Mouse (Mus musculus) urinary bladder, postnatal 36 days (tissue): ENCODE data around the gene Sel1l3.

Source experiments
- DNase-seq, 2 experiments: peaks; one replicate each; pipeline ENCODE4 v3.0.0; 2022; ENCODE audit warnings: low spot score in 2 of 2, mixed read lengths in 1 of 2

The Sel1l3 gene

DNA sequence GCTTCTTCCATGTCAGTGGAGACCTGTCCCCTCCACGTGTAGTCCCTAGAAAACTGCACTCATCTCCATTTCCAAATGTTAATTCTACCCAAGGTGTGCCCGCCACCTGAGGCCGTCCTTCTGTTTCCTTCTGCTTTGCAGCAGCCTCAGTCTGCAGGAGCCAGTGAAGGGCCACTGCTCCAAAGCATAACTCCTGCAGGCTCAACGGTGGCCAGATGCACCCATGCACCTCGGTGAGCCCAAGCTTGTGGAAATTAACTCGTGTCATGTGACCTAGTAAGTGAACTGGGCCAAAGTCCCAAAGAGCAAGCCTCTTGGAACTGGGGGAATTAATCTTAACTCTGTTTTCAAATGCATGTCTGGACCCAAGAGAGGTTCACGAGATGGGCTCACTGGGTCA is 40.8 kb downstream of the Sel1l3 start:
- DNase-seq: no peak

DNA sequence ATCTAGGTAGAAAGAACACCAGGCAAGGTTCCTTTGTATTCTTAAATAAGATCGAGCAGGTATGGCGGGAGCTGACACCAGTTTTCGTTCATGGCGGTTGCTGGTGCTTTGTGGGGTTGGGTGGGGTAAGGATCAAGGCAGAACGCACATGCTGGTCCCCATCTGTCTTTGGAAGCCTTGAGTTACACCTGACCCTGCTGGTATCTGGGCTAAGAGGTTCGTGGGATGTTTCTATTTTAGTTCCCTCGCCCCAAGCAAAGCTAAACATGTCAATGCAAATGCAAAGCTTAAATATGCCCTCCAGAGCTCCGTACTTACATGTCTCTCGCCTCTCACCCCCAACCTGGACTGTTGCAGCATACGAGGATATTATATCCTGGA is 41.5 kb downstream of the Sel1l3 start:
- DNase-seq: no peak

DNA sequence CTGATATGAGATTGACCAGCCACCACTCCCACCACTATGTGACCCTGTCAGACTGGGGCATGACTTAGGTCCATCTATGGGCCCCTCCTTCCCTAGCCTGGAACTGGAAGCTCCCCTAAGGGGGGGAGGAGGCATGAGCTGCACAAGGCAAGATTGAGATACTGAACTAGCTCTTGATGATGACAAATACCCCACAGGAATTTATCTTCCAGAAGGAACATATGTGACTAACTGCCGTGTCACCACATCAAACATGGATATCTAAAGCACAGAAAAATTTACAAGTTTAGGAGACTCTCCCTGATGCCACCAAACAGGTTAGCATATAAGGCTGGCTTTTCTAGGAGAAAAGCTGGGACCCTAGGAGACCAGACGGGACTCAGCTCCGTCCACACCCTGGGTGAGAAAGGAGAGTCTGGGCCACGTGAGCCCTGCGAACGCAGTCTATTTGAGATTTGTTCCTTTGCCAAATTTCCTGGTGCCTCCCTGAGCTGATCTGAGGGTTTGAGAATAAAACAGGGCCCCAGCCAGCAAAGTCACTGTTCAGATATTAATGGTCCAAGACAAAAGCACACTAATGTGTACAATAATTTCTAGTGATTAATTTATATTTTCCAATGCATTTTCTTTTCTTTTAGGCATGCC is 42.0 kb downstream of the Sel1l3 start:
- DNase-seq: no peak

DNA sequence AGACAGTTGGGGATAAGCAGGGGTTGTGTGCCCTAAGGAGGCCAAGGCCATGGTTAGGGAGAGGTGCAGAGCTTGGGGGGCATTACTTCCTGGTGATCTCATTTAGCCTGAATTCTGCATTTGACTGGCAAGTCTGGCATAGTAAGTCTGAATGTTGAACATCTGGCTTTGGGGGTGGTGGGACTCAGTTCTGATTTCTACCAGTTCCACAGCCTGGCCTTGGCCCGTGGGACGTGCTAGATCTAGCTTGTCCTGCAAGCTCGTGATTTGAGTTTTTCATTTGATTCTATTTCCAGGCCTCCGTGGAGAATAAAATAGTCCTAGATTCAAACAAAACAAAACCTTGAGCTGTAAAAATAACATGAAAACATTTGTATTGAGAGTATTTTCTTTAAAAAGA is 46.2 kb downstream of the Sel1l3 start:
- no peak for DNase-seq

DNA sequence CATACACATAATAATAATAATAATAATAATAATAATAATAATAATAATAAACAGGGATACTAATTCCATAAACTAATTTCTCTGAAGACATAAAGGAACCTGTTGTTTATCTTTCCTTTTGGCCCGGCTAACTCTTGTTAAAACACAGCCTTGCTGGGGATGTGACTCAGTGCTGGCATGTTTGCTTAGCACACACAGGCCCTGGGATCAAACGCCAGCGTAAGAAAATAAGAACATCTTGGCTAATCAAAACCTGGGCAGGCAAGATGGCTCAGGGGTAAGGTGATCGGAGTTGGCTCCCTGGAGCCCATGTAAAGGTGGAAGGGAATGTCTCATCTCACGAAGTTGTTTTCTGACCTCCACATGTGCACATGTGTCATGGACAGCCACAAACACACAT is 48.1 kb downstream of the Sel1l3 start:
- peak; percentile 7 to 32 for DNase-seq

DNA sequence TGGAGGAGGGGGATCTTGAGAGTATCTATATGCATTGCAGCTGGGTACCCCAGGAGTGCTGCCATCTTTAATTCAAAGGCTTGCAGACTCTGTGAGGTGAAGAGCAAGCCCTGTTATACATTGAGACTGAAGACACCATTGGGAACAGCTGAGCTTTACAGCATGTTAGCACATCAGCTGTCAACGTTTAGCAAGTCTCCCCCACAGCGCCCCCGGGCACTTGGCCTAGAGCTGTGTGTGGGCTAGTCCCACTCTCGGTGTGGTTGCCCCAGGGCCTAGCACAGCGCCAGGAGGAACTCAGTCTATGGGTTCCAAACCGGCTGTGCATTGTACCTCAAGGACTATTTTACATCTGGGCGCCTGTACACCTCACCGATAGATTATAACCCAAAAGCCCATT is 51.3 kb downstream of the Sel1l3 start:
- no peak for DNase-seq

DNA sequence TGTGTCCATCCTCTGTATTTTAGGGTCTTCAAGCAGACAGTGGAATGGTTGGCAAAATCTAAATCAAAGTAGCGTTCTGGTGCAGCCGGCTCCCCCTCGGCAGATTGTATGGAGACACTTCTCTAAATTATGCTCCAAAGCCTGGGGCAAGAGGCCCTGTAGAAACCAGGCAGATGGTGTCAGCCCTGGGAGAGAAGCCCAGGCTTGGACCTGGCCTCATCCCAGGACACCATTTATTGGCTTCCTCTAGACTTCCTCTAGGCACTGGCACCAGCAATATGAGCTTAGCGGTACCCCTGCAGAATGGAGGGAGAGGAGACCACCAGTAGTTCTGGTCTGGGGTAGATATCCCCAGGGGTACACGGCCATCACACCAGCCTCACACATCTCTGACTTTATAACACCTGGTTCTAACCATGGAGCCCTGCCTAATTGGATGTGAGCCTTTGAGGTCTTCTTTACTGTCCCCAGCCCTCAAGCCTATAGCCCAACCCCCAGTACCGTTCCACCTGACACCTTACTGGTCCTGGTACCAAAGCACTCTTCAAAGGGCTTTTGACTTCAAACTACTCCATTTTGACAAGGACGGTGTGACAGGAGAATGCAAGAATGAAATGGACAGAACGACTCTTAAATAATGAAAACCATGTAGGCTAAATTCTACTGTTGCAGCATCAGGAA is 52.1 kb downstream of the Sel1l3 start:
- no peak for DNase-seq

DNA sequence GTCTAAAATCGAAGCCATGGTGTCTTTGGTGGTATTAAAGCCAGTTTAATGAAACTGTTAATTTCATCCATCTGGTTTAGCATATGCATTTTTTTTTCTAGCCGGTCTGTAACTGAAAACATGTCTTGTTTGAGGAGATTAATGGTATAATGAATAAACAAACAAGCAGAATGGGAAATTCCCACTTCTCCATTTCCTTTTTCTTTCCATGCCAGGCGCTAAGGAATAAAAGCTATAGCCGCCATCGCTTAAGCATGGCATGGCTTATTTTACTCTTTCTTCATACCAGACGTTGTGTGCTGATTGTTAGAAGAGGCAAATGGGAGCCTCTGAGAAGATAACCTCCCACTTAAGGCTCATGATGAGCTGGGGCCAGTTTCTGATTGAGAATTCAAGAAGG is 53.5 kb downstream of the Sel1l3 start:
- DNase-seq: no peak

DNA sequence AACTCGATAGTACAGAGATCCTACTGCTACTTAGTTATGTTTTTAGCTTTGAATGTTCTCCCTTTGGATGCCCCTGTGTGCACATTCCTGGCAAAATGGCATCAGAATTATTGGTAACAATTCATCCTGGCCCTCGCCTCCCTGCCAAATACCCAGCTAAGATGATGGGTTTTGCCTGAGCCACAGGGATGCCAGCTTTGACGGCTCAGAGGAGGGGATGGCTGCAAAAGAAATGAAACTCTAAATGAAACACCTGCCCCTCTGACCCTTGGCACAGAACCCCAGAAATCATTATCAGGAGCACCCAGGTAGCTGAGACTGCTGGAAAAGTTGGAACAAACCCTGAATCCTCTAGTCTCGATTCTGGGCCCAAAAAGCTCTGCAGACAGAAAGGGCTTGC is 54.1 kb downstream of the Sel1l3 start:
- DNase-seq: no peak

DNA sequence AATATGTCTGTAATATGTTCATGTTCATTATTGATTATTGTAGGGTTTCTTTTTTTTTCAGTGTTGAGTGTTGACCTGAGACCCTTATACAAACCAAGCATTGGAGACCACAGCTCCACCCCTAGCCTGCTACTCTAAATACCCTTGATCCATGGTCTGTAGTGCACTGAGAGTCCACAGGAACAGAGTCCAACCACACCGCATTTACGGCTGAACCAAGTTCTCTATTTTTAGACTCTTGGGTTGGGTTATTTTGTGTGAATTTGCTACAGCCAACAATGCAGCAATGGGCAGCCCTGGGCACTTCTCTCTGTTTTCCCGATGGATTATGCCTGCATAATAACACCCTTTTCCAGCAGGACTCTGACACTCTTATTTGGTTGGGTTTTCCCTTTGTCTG is 54.6 kb downstream of the Sel1l3 start:
- DNase-seq: no peak

DNA sequence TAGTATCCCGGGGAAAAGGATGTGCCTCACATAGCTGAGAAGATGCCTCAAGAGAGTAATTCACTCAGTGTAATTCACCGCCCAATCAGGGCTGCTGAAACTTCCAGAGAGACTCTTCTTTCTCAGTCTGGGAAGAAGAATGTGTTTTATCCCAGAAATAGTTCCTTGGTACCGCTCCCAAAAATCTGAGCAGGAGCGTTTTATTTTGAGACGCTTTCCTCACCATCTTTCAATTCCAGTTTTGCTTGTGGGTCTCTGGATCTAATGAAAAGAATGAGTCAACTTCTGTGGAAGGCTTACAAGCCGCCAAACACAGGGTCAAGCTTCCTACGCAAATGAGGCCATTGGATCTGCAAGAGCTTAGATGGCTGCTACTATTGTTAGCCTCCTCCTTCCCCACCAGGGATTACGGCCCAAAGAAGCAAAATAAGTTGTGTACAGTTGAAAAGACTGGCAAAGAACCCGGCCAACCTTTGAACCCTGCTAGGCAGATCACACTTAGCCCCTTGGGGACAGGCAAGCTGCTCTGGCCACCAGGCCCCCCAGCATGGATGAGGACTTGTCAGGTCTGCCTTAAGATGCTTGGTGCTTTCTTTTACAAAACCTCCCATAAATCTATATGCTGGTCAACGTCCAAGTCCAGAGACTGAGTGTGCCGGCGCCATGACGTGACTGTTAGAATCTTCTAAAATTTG is 57.6 kb downstream of the Sel1l3 start:
- no peak for DNase-seq

DNA sequence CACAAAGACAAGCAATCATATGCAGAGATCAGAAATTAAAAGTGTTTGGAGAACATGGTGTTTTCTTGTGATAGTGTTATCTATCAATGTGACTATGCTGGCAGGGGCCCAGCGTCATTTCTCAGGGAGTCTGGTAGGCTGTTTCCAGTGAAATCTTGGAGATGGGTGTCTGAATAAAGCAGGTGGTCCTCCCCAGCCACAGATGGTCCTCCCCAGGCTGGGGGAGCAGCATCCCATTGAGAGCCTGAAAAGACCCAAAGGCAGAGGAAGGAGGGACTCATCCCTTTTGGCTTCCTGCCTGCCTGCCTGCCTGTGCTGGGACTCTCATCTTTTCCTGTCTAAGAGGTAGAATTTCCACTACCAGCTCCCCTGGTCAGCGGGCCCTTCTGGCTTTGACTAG is 59.2 kb downstream of the Sel1l3 start:
- DNase-seq: no peak

DNA sequence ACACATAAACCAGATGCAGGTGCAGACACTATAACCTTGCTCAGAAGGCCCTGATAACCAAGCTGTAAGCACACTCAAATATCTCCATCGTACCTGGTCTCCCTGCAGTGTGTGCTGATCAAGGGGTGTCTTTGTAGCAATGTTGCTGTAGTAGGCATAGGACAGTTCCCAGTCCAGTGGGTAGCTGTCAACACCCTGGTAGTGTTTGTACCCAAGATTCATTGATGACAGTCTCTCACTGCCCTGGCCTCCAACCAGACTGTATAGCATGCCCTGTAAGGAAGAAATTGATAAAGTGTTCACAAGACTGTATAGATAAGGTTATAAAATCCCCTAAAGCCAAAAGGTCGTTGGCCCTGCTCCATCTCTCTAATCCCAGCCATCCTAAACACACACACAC is 59.6 kb downstream of the Sel1l3 start:
- DNase-seq: no peak

DNA sequence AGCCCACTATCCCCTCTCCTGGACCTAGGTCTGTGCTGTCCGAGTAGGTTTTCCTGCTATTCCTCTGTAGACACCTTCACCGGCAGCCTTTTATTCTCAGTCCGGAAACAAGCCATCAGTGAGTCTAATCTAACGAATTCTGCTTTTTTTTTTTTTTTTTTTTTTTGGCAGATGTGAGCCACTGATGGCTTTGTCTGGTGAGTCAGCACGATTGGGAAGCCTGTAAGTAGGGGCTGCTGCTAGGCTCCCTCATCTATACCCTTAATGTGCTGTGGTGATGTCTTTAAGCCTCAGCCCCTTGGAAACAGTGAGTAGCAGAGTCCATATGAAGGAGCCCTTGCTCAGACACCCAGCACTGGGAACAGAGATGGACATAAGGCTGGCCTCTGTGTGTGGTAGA is 60.6 kb downstream of the Sel1l3 start:
- no peak for DNase-seq

DNA sequence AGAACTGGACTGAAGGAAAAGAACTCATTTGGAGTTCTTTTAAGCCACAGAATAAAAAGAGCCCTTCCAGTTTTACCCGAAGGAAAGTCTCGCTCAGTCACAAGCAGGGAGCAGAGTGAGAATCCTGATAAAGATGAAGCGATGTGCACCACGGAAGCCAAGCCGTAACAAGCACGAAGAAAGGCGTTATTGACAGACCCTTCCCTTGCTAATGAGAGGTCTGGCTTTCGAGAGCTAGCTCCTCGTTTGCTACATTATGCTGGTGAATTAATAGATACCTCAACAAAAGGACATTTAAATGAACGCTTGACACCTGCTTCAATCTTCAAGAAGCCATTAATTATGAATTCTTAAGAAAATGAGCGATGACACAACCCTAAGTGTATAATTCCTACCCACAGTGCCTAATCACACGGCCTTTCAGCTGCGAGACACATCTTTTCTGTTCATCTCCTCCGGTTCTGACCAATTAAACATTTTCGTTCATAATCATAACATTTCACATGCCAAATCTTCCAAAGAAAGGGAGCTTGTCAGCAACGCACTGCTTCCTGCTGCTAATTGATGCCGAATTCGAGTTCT is 62.3 kb downstream of the Sel1l3 start:
- DNase-seq: no peak

DNA sequence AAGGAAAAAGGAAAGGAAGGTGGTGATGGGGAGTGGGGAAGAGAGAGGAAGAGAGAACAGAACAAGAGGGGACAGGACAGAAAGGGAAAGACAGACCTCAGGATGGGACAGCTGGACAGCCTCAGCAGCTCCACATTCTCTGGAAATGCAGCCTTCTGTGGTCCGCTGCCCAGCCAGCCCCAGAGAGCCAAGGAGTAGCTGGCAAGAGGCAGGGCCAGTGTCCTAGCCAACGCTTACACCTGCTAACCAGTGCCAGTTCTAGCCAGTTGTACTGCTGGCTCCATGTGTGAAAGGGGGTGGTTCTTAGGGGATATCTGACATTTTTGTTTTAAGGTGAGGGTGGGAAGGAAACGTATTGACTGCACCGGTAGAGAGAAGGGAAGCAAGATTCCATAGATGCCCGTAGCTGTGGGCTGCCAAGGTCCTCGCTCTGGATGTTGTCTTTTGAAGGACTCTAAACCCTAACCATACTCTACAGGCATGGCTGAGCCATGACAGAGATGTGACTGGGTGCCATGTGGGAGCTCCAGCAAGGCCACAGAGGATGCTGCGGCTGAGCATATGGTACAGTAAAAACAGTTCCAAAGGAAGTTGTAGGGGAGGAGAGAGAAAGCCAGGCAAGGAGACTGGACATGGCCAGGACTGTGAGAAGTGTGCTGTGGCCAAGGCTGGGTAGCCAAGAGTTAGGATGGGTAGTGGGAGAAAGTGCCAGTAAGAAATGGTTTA is 64.6 kb downstream of the Sel1l3 start:
- DNase-seq: no peak

DNA sequence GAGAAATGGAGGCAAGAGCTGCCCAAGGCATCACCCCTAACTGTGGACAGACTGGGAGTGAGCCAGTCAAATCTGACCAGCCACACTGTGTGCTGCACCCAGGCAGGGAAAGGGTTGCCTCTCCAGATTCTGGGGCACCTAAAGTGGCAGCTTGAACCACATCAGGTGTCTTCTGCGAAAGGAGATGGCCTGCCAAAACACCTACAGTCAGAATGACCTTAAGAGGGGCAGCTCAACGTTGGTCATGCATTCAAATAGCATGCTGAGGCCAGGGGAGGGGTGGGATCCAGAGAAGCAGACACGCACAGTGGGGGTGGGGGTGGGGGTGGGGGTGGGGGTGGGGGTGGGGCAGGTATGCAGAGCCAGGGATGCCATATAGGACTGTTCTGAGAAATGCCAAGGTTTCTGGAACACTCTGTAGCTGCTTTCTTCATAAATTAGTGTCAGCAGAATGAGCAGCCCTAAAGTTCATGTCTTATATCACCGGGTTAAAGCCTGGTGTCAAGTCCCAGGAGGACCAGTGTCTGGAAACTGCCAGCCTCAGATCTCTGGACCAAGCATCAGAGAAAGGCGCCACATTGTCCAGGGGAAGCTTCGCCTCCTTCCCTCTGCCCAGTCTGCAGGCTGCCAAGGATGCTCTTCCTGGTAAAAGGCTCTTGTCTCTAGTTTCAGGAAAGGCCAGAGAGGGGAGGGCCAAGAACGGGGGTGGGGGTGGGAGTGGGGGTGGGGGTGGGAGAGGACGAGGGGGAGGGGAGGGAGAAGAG is 65.4 kb downstream of the Sel1l3 start:
- no peak for DNase-seq

DNA sequence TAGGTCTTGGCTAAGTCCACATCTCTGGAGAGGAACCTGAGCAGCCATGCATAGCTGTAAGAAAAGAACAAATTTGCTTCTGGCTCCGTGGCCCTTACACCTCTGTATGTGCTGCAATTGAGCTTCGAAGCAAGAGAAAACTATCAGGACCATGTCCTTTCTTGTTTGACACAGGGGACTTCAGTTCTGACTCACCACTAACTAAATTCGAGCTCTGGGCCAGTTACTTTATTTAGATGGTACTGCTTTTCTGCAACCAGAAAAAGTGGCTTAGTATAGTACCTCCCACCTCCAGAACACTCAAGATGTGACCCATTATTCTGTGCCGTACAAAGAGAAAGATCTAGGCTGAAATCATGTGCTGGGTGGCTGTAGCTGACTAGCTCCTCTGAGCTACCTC is 66.3 kb downstream of the Sel1l3 start:
- no peak for DNase-seq

DNA sequence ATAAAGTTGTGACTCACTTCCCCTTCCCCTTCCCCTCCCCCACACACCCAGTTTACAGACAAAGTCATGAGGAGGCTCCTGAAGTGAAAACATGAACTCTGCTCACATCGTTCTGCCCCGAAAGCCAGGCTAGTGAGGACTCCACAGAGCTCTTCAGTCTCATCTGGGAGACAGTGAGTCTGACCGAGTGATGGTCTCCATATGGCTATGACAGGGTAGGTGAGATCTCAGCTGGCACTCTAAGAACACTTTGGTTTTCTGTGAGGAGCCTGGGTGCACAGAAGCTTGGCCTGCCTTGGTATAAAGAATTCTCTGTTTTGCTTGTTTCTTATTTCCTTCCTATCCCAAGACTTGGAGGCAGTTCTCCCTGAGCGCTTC is 67.1 kb downstream of the Sel1l3 start:
- no peak for DNase-seq

DNA sequence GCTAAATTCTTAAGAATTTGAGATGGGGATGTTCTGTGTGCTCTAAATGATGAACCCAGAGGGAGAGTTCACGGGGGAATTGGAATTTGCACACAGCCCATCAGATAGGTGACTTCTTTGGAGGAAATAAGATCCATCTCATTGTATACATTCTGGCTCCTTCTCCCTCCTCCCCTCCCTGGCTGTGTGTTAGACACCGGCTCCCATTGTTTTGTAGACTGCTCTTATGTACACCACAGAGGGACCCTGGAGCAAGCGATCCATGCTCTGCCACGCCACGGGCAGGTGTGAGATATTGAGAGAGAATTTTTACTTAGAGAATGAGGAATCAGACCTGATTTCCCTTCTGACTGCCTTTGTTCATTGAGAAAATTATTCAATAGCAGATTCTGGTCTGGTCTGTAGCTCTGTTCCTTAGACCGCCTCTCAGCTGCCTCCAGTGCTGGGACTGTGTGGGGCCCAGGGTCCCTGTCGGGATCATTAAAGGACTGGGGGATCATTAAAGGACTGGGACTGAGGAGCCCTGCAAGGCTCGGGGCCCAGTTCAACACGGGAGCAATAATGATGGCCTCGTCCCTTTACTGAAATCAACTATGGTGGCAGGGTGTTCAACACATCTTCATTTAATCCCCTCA is 67.6 kb downstream of the Sel1l3 start:
- no peak for DNase-seq

DNA sequence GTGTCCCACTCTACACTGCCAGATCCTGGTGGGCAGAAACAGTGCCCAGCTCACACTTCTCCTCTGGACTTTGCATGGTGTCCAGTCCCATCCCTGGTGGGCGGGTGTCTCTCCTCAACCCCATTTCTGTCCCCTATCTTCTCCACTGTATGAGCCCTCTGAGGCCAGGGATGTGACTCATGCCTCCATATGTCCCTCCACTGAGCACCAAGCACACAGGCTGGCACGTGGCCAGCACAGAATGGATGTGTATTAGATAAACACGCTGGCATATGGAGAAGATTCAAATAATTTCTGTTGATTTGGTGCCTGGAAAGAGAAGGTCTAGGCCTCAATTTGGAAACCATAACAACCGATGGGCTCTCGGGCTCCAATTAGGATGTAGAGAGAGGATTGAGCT is 71.1 kb downstream of the Sel1l3 start:
- DNase-seq: no peak
